ENCODE assay signal across 8 mouse cellular contexts in genomic region chr12:110278853-110279252, GRCm38 (mm10). TPM values are rescaled to one million over a fixed set of nuclear protein-coding genes. Genes with fewer than 3 reads are reported as not detected.
DNase-seq lines count a peak whose midpoint lies in the region; ATAC-seq and TF ChIP-seq lines count a peak whose summit lies in the region.

TSS of gene Dio3 (plus strand) at chr12:110279068.

- H3K4me3 ChIP-seq in embryonic facial prominence, embryonic 10.5 days = peak within 1 kb of the TSS; percentile 57
- peak within 1 kb of the TSS; percentile 46 for H3K4me3 ChIP-seq in hindbrain, embryonic 14.5 days (replicated peaks; ENCODE audit: low read length)
- H3K4me3 ChIP-seq in liver, adult 2 months (ENCODE audit: insufficient read depth, low read depth, low read length) = peak within 1 kb of the TSS; percentile 48; the same call in 1 of the 2 replicates
- H3K4me3 ChIP-seq in neural tube, embryonic 11.5 days (ENCODE audit: low read depth, low read length) = peak within 1 kb of the TSS; percentile 36
- no peak within 1 kb of the TSS for H3K4me3 ChIP-seq in cerebellum, adult 2 months (replicated peaks; ENCODE audit: insufficient read depth, low read depth, low read length)

- 1% methylated on average over 34 of the region's 34 CpGs for WGBS in embryonic facial prominence, embryonic 10.5 days
- WGBS in hindbrain, embryonic 14.5 days = 0% methylated on average over 34 of the region's 34 CpGs
- 1% methylated on average over 34 of the region's 34 CpGs for WGBS in liver, adult 2 months
- WGBS in neural tube, embryonic 11.5 days = 0% methylated on average over 31 of the region's 34 CpGs
- under 1% methylated on average over 34 of the region's 34 CpGs for WGBS in cerebellum, adult 2 months

- H3K79me2 ChIP-seq in liver, adult 2 months (ENCODE audit: control insufficient read depth, insufficient read depth, low read length) = no peaks in the 10 kb centered on the region

- H3K4me2 ChIP-seq in hindbrain, embryonic 14.5 days (replicated peaks) = peak within 1 kb of the TSS; percentile 71
- peak within 1 kb of the TSS; percentile 47 for H3K4me2 ChIP-seq in neural tube, embryonic 11.5 days (ENCODE audit: low read depth)

- no peaks in the 10 kb centered on the region for H3K9me3 ChIP-seq in embryonic facial prominence, embryonic 10.5 days
- H3K9me3 ChIP-seq in hindbrain, embryonic 14.5 days (ENCODE audit: control insufficient read depth, low read length) = no peaks in the 10 kb centered on the region
- H3K9me3 ChIP-seq in neural tube, embryonic 11.5 days (ENCODE audit: control insufficient read depth, low read length) = no peaks in the 10 kb centered on the region

- no peak for TF ChIP-seq POLR2A in liver, adult 2 months (IDR thresholded peaks at IDR 0.05; ENCODE audit: extremely low read depth, insufficient read depth, low read length)
- no peak for TF ChIP-seq POLR2A in cerebellum, adult 2 months (IDR thresholded peaks at IDR 0.05; ENCODE audit: borderline replicate concordance, insufficient read depth, low read length)

- peaks cover 100% of the 10 kb centered on the region for H3K27me3 ChIP-seq in embryonic facial prominence, embryonic 10.5 days (replicated peaks; ENCODE audit: low read depth, poor library complexity, severe bottlenecking)
- peaks cover 95% of the 10 kb centered on the region for H3K27me3 ChIP-seq in hindbrain, embryonic 14.5 days (ENCODE audit: control insufficient read depth, insufficient read depth, low read length)
- peaks cover 12% of the 10 kb centered on the region; the same call in 1 of the 2 replicates for H3K27me3 ChIP-seq in liver, adult 2 months (ENCODE audit: control insufficient read depth, insufficient read depth, low read length)
- H3K27me3 ChIP-seq in neural tube, embryonic 11.5 days (ENCODE audit: control insufficient read depth, insufficient read depth, low read length) = peaks cover 84% of the 10 kb centered on the region
- peaks cover 3% of the 10 kb centered on the region; the same call in 1 of the 2 replicates for H3K27me3 ChIP-seq in cerebellum, adult 2 months (ENCODE audit: control insufficient read depth, insufficient read depth, low read length)

- no peak for TF ChIP-seq CTCF in liver, adult 2 months (IDR thresholded peaks at IDR 0.05; ENCODE audit: low read depth, low read length)
- no peak for TF ChIP-seq CTCF in cerebellum, adult 2 months (IDR thresholded peaks at IDR 0.05; ENCODE audit: borderline replicate concordance, insufficient read depth, low read depth, low read length)

- H3K36me3 ChIP-seq in embryonic facial prominence, embryonic 10.5 days (replicated peaks) = no peaks in the 10 kb centered on the region
- no peaks in the 10 kb centered on the region for H3K36me3 ChIP-seq in hindbrain, embryonic 14.5 days (replicated peaks; ENCODE audit: control insufficient read depth, insufficient read depth)
- H3K36me3 ChIP-seq in liver, adult 2 months (ENCODE audit: control insufficient read depth, insufficient read depth, low read length) = no peaks in the 10 kb centered on the region
- H3K36me3 ChIP-seq in neural tube, embryonic 11.5 days (ENCODE audit: control insufficient read depth, insufficient read depth, low read length) = no peaks in the 10 kb centered on the region

- peaks cover 45% of the 10 kb centered on the region for H3K4me1 ChIP-seq in embryonic facial prominence, embryonic 10.5 days
- H3K4me1 ChIP-seq in hindbrain, embryonic 14.5 days (replicated peaks; ENCODE audit: control insufficient read depth, insufficient read depth, low read length) = no peaks in the 10 kb centered on the region; the same call in 1 of the 2 replicates
- H3K4me1 ChIP-seq in liver, adult 2 months (ENCODE audit: control insufficient read depth, insufficient read depth, low read length) = no peaks in the 10 kb centered on the region; the same call in 1 of the 2 replicates
- peaks cover 7% of the 10 kb centered on the region; the same call in 1 of the 2 replicates for H3K4me1 ChIP-seq in neural tube, embryonic 11.5 days (ENCODE audit: control insufficient read depth, insufficient read depth, low read length)
- no peaks in the 10 kb centered on the region for H3K4me1 ChIP-seq in cerebellum, adult 2 months (ENCODE audit: control insufficient read depth, insufficient read depth, low read length)

- H3K27ac ChIP-seq in embryonic facial prominence, embryonic 10.5 days (replicated peaks) = no peak within 1 kb of the TSS; the same call in 1 of the 2 replicates
- H3K27ac ChIP-seq in hindbrain, embryonic 14.5 days = no peak within 1 kb of the TSS
- no peak within 1 kb of the TSS for H3K27ac ChIP-seq in liver, adult 2 months (replicated peaks; ENCODE audit: insufficient read depth, low read depth, low read length)
- no peak within 1 kb of the TSS for H3K27ac ChIP-seq in neural tube, embryonic 11.5 days (ENCODE audit: low read depth, low read length)
- no peak within 1 kb of the TSS for H3K27ac ChIP-seq in cerebellum, adult 2 months (ENCODE audit: insufficient read depth, low read length)

- H3K9ac ChIP-seq in hindbrain, embryonic 14.5 days = peak within 1 kb of the TSS; percentile 42
- peak within 1 kb of the TSS; percentile 73 for H3K9ac ChIP-seq in liver, adult 2 months (ENCODE audit: low read depth, low read length)
- H3K9ac ChIP-seq in neural tube, embryonic 11.5 days (ENCODE audit: low read length) = no peak within 1 kb of the TSS

- ATAC-seq in hindbrain, embryonic 14.5 days (ENCODE audit: low FRiP score) = no peak
- no peak; the same call in 1 of the 2 replicates for ATAC-seq in neural tube, embryonic 11.5 days (ENCODE audit: insufficient read depth, low FRiP score, low TSS enrichment)

- DNase-seq in R1 (ENCODE audit: low read depth, low spot score) = peak; percentile 84
- peak; percentile 85 for DNase-seq in embryonic facial prominence, embryonic 10.5 days (ENCODE audit: low spot score)
- DNase-seq in hindbrain, embryonic 14.5 days (ENCODE audit: low spot score) = no peak
- peak; percentile 30 for DNase-seq in liver, adult 2 months (ENCODE audit: extremely low read depth, low read depth, low spot score)
- DNase-seq in neural tube, embryonic 11.5 days (ENCODE audit: low spot score) = peak; percentile 56
- no peak for DNase-seq in T-cell, adult 2 months (ENCODE audit: low spot score)
- DNase-seq in natural killer cell, adult 2 months (ENCODE audit: low spot score in 2 of 2) = no peak
- no peak for DNase-seq in cerebellum, adult 2 months

RNA-seq across cellular contexts. Expression of gene Dio3, which starts in this region (rescaled TPM):
- polyA plus RNA-seq in embryonic facial prominence, embryonic 10.5 days (2016; fragmentation: Nextera tagmentation; extraction: Ambion mirVana) = 0.89 and 1.2 TPM in 2 replicates
- 0.52 and 0.64 TPM in 2 replicates for polyA plus RNA-seq in hindbrain, embryonic 14.5 days (2014; fragmentation: Nextera tagmentation; extraction: Ambion mirVana)
- total RNA-seq in liver, adult 2 months (2014; rRNA removed) = 0.09 and 0.40 TPM in 2 replicates
- 0.13 and 0.22 TPM in 2 replicates for polyA plus RNA-seq in liver, adult 2 months (2012; rRNA removed)
- 0.16 and 0.36 TPM in 2 replicates for polyA plus RNA-seq in neural tube, embryonic 11.5 days (2014; fragmentation: Nextera tagmentation; extraction: Ambion mirVana)
- polyA plus RNA-seq in cerebellum, adult 2 months (2012; rRNA removed) = 0.31 and 0.36 TPM in 2 replicates

Comparison
In these comparisons a context has a peak if more than half of its experiments do, and no peak if none do; other contexts are left out.
1. Peak in DNase-seq, H3K4me3 ChIP-seq and H3K9ac ChIP-seq in liver, adult 2 months; RNA of the gene not detected or under 1 TPM.
2. Peak in DNase-seq, H3K4me3 ChIP-seq and H3K4me2 ChIP-seq in neural tube, embryonic 11.5 days; RNA of the gene not detected or under 1 TPM.
3. DNase-seq: peak in R1 (single experiment) and embryonic facial prominence, embryonic 10.5 days (single experiment); none in hindbrain, embryonic 14.5 days (single experiment), T-cell, adult 2 months (single experiment), natural killer cell, adult 2 months (0 of 2) and cerebellum, adult 2 months (0 of 2).